15 mouse cellular contexts compared by ENCODE assay signal in genomic region chr1:131280280-131280679, GRCm38 (mm10). TPM values are rescaled to one million over a fixed set of nuclear protein-coding genes. Genes with fewer than 3 reads are reported as not detected.
DNase-seq lines count a peak whose midpoint lies in the region; ATAC-seq lines count a peak whose summit lies in the region.
"Had no signal": no experiment of that assay in that cellular context is flagged by ENCODE, and none has a peak within 500 bp of the region (broad histone marks: within the 10 kb centered on the region; RNA-seq: fewer than 3 reads in every experiment).

No protein-coding gene starts in this region.

- H3K36me3 ChIP-seq in splenic B cell, adult 2 months (ENCODE audit: control insufficient read depth, insufficient read depth, low read length, poor library complexity, severe bottlenecking): no peaks in the 10 kb centered on the region
- H3K36me3 ChIP-seq in forebrain, embryonic 15.5 days: no peaks in the 10 kb centered on the region
- H3K36me3 ChIP-seq: forebrain, embryonic 12.5 days; limb, embryonic 15.5 days had no signal

- no peak overlapping the region for H3K4me3 ChIP-seq in forebrain, embryonic 15.5 days
- H3K4me3 ChIP-seq: forebrain, embryonic 12.5 days; left cerebral cortex, adult 2 months had no signal

- 62% methylated on average over 3 of the region's 3 CpGs for WGBS in forebrain, embryonic 15.5 days

- H3K27me3 ChIP-seq in splenic B cell, adult 2 months (ENCODE audit: control insufficient read depth, insufficient read depth, low read length, poor library complexity, severe bottlenecking): no peaks in the 10 kb centered on the region
- no peaks in the 10 kb centered on the region for H3K27me3 ChIP-seq in forebrain, embryonic 15.5 days
- H3K27me3 ChIP-seq: forebrain, embryonic 12.5 days; limb, embryonic 15.5 days had no signal

- no peak overlapping the region for H3K27ac ChIP-seq in forebrain, embryonic 15.5 days (replicated peaks)
- H3K27ac ChIP-seq: forebrain, embryonic 12.5 days; left cerebral cortex, adult 2 months had no signal

- H3K4me2 ChIP-seq in forebrain, embryonic 15.5 days (replicated peaks): no peak overlapping the region
- H3K4me2 ChIP-seq: forebrain, embryonic 12.5 days had no signal

- ATAC-seq in inflammation-experienced regulatory T-cells, adult 6 months: peak; percentile 77
- no peak for ATAC-seq in forebrain, embryonic 15.5 days (replicated peaks)

- no peaks in the 10 kb centered on the region for H3K9me3 ChIP-seq in forebrain, embryonic 15.5 days
- H3K9me3 ChIP-seq: forebrain, embryonic 12.5 days; limb, embryonic 15.5 days had no signal

- H3K4me1 ChIP-seq in forebrain, embryonic 15.5 days: 0 out of 2 replicates have a peak, but pooled peaks cover under 1% of the 10 kb centered on the region
- H3K4me1 ChIP-seq: forebrain, embryonic 12.5 days had no signal

- DNase-seq in urinary bladder, postnatal 14 days (ENCODE audit: low spot score): peak; percentile 58
- DNase-seq in urinary bladder, adult 2 months (ENCODE audit: low spot score): no peak
- peak; percentile 29 for DNase-seq in splenic B cell, adult 2 months (ENCODE audit: low read depth, low spot score)
- DNase-seq in gastrocnemius, postnatal 4 days (ENCODE audit: low spot score in 2 of 2): no peak
- no peak for DNase-seq in layer of hippocampus, postnatal 14 days (ENCODE audit: low spot score in 2 of 2)
- DNase-seq in spleen, adult 12 weeks (ENCODE audit: low spot score): no peak
- DNase-seq: adrenal gland, postnatal 14 days; cerebellum, adult 11-12 months; gastrocnemius, postnatal 36 days; retina, postnatal 1 day had no signal

- no peak overlapping the region for H3K9ac ChIP-seq in forebrain, embryonic 15.5 days (replicated peaks)
- H3K9ac ChIP-seq: forebrain, embryonic 12.5 days; limb, embryonic 15.5 days had no signal

RNA-seq across cellular contexts. Expression of gene Ikbke, which starts 0.9 kb away (rescaled TPM):
- polyA plus RNA-seq in urinary bladder, adult 2 months (2012; rRNA removed): 21.2 TPM in 2 replicates
- polyA plus RNA-seq in inflammation-experienced regulatory T-cells, adult 6 months (2017; shearing (Covaris generic)): 100 to 1,000 TPM in 2 of 3 experiments, 10 to 100 TPM in 1; 58.5 to 121 (median 105) TPM
- total RNA-seq in gastrocnemius, postnatal 4 days (2021): 1 to 10 TPM; 7.5 to 7.6 TPM
- total RNA-seq in layer of hippocampus, postnatal 14 days (2021): 1 to 10 TPM; 3.0 to 3.9 TPM
- polyA plus RNA-seq in forebrain, embryonic 15.5 days (2015; fragmentation: Nextera tagmentation; extraction: Ambion mirVana): 0.42 and 0.67 TPM in 2 replicates

RNA-seq across cellular contexts. Expression of gene Rassf5, which starts 35.2 kb away (rescaled TPM):
- polyA plus RNA-seq in urinary bladder, adult 2 months (2012; rRNA removed): 12.2 and 12.6 TPM in 2 replicates
- 100 to 1,000 TPM; 267 to 383 (median 370) TPM for polyA plus RNA-seq in inflammation-experienced regulatory T-cells, adult 6 months (2017; shearing (Covaris generic))
- total RNA-seq in gastrocnemius, postnatal 4 days (2021): 1 to 10 TPM; 6.4 to 7.9 TPM
- 10 to 100 TPM; 20.4 to 22.8 TPM for total RNA-seq in layer of hippocampus, postnatal 14 days (2021)
- 1.2 and 1.8 TPM in 2 replicates for polyA plus RNA-seq in forebrain, embryonic 15.5 days (2015; fragmentation: Nextera tagmentation; extraction: Ambion mirVana)

Comparison
In these comparisons a context has a peak if more than half of its experiments do, and no peak if none do; other contexts are left out.
1. DNase-seq: peak in urinary bladder, postnatal 14 days (single experiment) and splenic B cell, adult 2 months (single experiment); none in urinary bladder, adult 2 months (single experiment), gastrocnemius, postnatal 4 days (0 of 2), layer of hippocampus, postnatal 14 days (0 of 2) and spleen, adult 12 weeks (single experiment).
2. RNA of gene Ikbke, which starts 0.9 kb away (polyA plus RNA-seq): 58.5 to 121 TPM in inflammation-experienced regulatory T-cells, adult 6 months and 21.2 TPM in urinary bladder, adult 2 months; 0.42 to 0.67 TPM in forebrain, embryonic 15.5 days; every median in the first group is over 10 times any median in the second.
3. RNA of gene Rassf5, which starts 35.2 kb away (polyA plus RNA-seq): 267 to 383 TPM in inflammation-experienced regulatory T-cells, adult 6 months; 12.2 to 12.6 TPM in urinary bladder, adult 2 months and 1.2 to 1.8 TPM in forebrain, embryonic 15.5 days; every median in the first group is over 10 times any median in the second.